Mouse (Mus musculus) layer of hippocampus, adult 9-10 months (tissue): ENCODE results near the gene Hnrnpab.
"Not testable (repeated sequence)": the region's sequence is repeated elsewhere in the genome, so short reads cannot be mapped to it uniquely, and the experiment has no call there.

Source experiments
- DNase-seq: peaks from one replicate; pipeline ENCODE4 v3.0.0; 2022; ENCODE audit warnings: low spot score

Hnrnpab gene

DNA sequence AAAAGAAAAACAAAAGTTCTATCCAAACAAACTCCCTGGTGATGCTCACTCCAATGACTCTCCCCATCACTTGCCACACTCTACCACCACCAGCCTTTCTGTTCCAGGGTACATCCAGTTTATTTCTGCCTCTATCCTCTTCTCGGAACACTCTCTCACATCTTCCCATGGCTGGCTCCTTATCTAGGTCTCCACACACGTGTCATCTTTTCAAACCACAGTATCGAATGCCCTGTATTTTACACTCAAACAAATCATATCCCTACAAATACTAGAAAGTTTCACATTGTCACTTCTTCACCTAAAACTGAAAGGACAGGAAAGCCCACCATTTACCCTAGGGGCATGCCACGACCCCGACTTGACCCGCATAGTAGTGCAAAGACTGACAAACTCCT, 28.5 kb upstream of the Hnrnpab start:
- no peak for DNase-seq

GRCm38 (mm10) chr11:51633721-51634120, 27.1 kb upstream of the Hnrnpab start:
- DNase-seq = no peak

- not testable (repeated sequence) for DNase-seq
These were observed 26.6 kb upstream of the Hnrnpab start for GRCm38 (mm10) chr11:51633200-51633599.

DNA sequence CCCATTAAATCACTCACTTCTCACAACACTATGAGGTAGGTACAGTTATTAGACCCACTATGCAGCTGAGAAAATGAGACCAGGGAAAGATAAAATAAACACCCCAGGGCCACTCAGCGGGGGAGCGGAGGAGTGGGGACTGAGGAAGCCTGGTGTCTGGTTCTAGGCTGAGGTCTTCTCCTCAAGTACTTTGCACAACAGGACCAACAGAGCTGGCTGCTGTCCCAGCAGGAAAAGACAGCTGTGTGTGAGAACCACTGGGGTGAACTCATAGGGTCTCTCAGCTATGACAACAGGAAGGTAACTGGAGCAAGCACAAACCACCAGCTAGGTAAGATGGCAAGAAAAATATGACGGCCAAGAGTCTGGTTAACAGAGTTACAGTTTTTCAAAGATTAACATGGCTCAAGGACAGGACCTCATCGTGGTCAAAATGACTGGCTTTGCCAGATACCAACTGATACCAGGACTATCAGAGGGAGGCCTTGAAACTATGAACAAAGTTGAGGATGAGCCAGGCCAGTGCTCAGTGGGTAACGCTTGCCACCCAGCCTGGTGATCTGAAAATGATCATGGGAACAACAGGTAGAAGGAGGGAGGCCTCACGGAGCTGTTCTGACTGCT, 25.6 kb upstream of the Hnrnpab start:
- DNase-seq = no peak

GRCm38 (mm10) chr11:51629651-51630314, 23.1 kb upstream of the Hnrnpab start:
- no peak for DNase-seq

GRCm38 (mm10) chr11:51627907-51628306, 21.3 kb upstream of the Hnrnpab start:
- DNase-seq = no peak

GRCm38 (mm10) chr11:51627425-51627824, 20.8 kb upstream of the Hnrnpab start:
- DNase-seq = no peak

- DNase-seq = no peak
These were observed 18.7 kb upstream of the Hnrnpab start for GRCm38 (mm10) chr11:51625187-51625820.

- no peak for DNase-seq
These were observed 16.4 kb upstream of the Hnrnpab start for GRCm38 (mm10) chr11:51622971-51623491.

- no peak for DNase-seq
These were observed 15.1 kb upstream of the Hnrnpab start for GRCm38 (mm10) chr11:51621776-51622175.

DNA sequence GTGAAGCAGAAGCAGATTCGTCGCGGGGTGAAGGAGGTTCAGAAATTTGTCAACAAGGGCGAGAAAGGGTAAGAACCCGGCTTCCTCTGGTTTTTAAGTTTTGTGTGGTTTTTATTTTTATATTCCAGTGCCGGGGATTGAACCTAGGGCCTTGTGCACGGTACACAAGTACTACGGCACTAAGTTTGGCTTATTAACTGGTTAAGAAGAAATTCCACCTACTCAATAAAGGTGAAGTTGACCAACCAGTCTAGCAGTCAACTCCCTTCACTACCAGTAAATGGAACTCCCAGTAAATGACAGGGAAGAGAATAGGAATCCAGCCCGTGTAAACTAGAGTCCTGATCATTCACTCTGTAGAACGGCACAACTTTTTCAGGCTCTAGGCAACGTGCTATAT, 13.4 kb upstream of the Hnrnpab start:
- DNase-seq = no peak

GRCm38 (mm10) chr11:51619409-51620060, 12.9 kb upstream of the Hnrnpab start, which contains the start of gene Nhp2:
Gene Nhp2, plus strand, starts transcription at chr11:51619735.
- peak; percentile 94 for DNase-seq

GRCm38 (mm10) chr11:51618894-51619408, 12.3 kb upstream of the Hnrnpab start:
- no peak for DNase-seq

DNA sequence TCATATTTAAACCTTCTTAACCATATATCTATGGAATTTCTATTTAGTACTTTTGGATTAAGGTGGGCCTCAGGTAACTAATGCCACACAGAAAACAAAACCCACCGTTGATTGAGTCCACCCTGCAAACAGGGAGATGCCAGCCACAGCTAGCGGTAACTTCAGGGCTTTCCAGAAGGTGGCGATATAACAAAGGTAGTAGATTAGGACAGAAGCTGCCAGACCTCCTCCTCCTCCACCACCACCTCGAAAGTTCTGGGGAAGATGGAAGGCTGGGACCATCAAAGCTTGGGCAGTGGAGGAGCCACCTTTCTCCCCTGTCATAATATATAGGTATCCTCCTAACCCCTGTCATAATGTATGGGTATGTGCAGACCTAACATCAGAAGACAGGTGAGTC, 11.0 kb upstream of the Hnrnpab start:
- DNase-seq = no peak

DNA sequence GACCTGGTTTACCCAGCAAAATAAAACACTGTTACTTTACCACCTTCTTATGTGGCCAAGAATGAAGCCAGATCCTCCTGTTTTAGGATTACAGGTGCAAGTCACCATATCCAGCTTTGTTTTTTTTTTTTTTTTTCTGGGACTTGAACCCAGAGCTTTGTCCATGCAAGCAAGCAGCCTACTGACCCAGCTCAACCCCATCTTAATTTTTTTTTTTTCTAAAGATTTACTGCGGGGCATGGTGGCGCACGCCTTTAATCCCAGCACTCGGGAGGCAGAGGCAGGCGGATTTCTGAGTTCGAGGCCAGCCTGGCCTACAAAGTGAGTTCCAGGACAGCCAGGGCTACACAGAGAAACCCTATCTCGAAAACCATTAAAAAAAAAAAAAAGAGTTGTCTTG, 9.5 kb upstream of the Hnrnpab start:
- not testable (repeated sequence) for DNase-seq

GRCm38 (mm10) chr11:51615601-51616000, 9.0 kb upstream of the Hnrnpab start:
- no peak for DNase-seq

DNA sequence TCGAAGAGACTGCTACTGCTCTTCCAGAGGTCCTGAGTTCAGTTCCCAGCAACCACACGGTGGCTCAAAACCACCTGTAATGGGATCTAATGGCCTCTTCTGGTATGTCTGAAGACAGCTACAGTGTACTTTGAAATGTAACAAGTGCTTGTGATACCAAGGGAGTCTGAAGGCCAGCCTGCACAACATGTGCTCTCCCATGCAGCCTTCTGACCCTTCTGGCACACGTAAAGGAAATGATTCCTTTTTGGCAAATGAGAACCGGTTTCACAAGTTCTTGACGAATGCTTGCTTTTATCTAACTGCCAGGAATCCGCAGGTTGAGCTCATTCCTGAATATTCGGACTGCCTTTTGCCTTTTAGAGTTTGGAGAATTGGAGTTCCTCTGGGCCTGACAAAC, 8.5 kb upstream of the Hnrnpab start:
- no peak for DNase-seq

- DNase-seq = no peak
These were observed 7.6 kb upstream of the Hnrnpab start for GRCm38 (mm10) chr11:51614256-51614655.

- DNase-seq = not testable (repeated sequence)
These were observed 3.3 kb upstream of the Hnrnpab start for GRCm38 (mm10) chr11:51609940-51610339.

GRCm38 (mm10) chr11:51609266-51609909, 2.7 kb upstream of the Hnrnpab start:
- no peak for DNase-seq

- no peak for DNase-seq
These were observed 570 bp upstream of the Hnrnpab start for GRCm38 (mm10) chr11:51607096-51607738.
